ENCODE assay signal across 23 mouse cellular contexts in the genomic region with DNA sequence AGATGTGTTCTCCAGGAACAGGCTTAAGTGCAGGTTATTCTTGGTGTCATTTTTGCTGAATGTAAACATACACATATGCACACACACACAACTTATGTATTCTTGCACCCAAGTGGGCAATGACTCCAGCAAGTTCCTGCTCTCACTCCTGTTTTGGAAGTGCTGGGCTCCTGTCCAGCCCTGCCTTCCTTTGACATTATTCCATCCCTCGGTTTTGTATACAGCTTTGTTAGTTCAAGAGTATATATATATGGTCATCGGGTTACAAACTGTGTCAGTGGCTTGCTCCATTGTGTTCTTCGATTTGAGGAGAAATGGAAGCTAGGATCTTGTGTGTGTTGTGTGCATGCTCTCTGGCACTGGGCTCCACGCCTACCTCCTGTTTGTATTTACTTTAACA. TPM values are rescaled to one million over a fixed set of nuclear protein-coding genes. Genes with fewer than 3 reads are reported as not detected.
DNase-seq lines count a peak whose midpoint lies in the region; ATAC-seq and TF ChIP-seq lines count a peak whose summit lies in the region.
"Had no signal": no experiment of that assay in that cellular context is flagged by ENCODE, and none has a peak within 500 bp of the region (broad histone marks: within the 10 kb centered on the region; RNA-seq: fewer than 3 reads in every experiment).

No protein-coding gene starts in this region.

- no peak for TF ChIP-seq POLR2A in liver, adult 2 months (IDR thresholded peaks at IDR 0.05; ENCODE audit: extremely low read depth, insufficient read depth, low read length)

- no peak for TF ChIP-seq EP300 in liver, embryonic 14.5 days (IDR thresholded peaks at IDR 0.05; ENCODE audit: low read depth)

- H3K9me3 ChIP-seq in intestine, embryonic 15.5 days: no peaks in the 10 kb centered on the region
- no peaks in the 10 kb centered on the region for H3K9me3 ChIP-seq in liver, embryonic 14.5 days (ENCODE audit: control insufficient read depth, low read length)
- no peaks in the 10 kb centered on the region for H3K9me3 ChIP-seq in heart, embryonic 10.5 days
- no peaks in the 10 kb centered on the region for H3K9me3 ChIP-seq in midbrain, embryonic 13.5 days
- H3K9me3 ChIP-seq: embryonic facial prominence, embryonic 15.5 days; forebrain, embryonic 10.5 days; heart, embryonic 12.5 days; hindbrain, embryonic 15.5 days had no signal

- no peak for TF ChIP-seq CTCF in liver, adult 2 months (IDR thresholded peaks at IDR 0.05; ENCODE audit: low read depth, low read length)
- no peak for TF ChIP-seq CTCF in liver, embryonic 14.5 days (IDR thresholded peaks at IDR 0.05; ENCODE audit: low read depth)

- H3K9ac ChIP-seq in liver, adult 2 months (ENCODE audit: low read depth, low read length): no peak overlapping the region
- no peak overlapping the region for H3K9ac ChIP-seq in intestine, embryonic 15.5 days
- H3K9ac ChIP-seq in liver, embryonic 14.5 days (replicated peaks): no peak overlapping the region
- H3K9ac ChIP-seq in midbrain, embryonic 13.5 days (replicated peaks): no peak overlapping the region
- H3K9ac ChIP-seq: embryonic facial prominence, embryonic 15.5 days; heart, embryonic 12.5 days; hindbrain, embryonic 15.5 days had no signal

- H3K4me3 ChIP-seq in liver, adult 2 months (ENCODE audit: insufficient read depth, low read depth, low read length): no peak overlapping the region
- H3K4me3 ChIP-seq in intestine, embryonic 15.5 days (replicated peaks): no peak overlapping the region
- no peak overlapping the region for H3K4me3 ChIP-seq in liver, embryonic 14.5 days (ENCODE audit: insufficient read depth in 1 of 2, low read depth in 2 of 2, low read length in 2 of 2)
- H3K4me3 ChIP-seq in heart, embryonic 10.5 days: no peak overlapping the region
- H3K4me3 ChIP-seq in midbrain, embryonic 13.5 days (replicated peaks): no peak overlapping the region
- H3K4me3 ChIP-seq: embryonic facial prominence, embryonic 15.5 days; erythroblast, embryonic 14.5 days; forebrain, embryonic 10.5 days; heart, embryonic 12.5 days; hindbrain, embryonic 15.5 days had no signal

- peaks cover 2% of the 10 kb centered on the region for H3K36me3 ChIP-seq in liver, adult 2 months (ENCODE audit: control insufficient read depth, insufficient read depth, low read length)
- no peaks in the 10 kb centered on the region for H3K36me3 ChIP-seq in intestine, embryonic 15.5 days
- no peaks in the 10 kb centered on the region for H3K36me3 ChIP-seq in liver, embryonic 14.5 days (replicated peaks; ENCODE audit: control insufficient read depth, insufficient read depth, low read depth)
- H3K36me3 ChIP-seq in heart, embryonic 10.5 days: no peaks in the 10 kb centered on the region
- no peaks in the 10 kb centered on the region for H3K36me3 ChIP-seq in midbrain, embryonic 13.5 days
- H3K36me3 ChIP-seq: embryonic facial prominence, embryonic 15.5 days; forebrain, embryonic 10.5 days; heart, embryonic 12.5 days; hindbrain, embryonic 15.5 days had no signal

- H3K79me2 ChIP-seq in liver, adult 2 months (ENCODE audit: control insufficient read depth, insufficient read depth, low read length): no peaks in the 10 kb centered on the region

- DNase-seq in liver, adult 2 months (ENCODE audit: extremely low read depth, low read depth, low spot score): no peak
- no peak for DNase-seq in liver
- no peak for DNase-seq in liver, embryonic 14.5 days (ENCODE audit: low read depth in 3 of 3, low spot score in 3 of 3)
- DNase-seq in heart, embryonic 10.5 days (ENCODE audit: low spot score): no peak
- no peak for DNase-seq in thymus, postnatal 10 days (ENCODE audit: low spot score in 2 of 2)
- DNase-seq: adrenal gland, adult 8-10 months; adrenal gland, postnatal 36 days; cerebellum, adult 2 months; cerebellum, postnatal 10 days; gastrocnemius, postnatal 36 days; heart, adult 18-20 months; heart, postnatal 36 days had no signal

- ATAC-seq in intestine, embryonic 15.5 days: peak; percentile 34
- peak; percentile 17; the same call in 1 of the 2 replicates for ATAC-seq in liver, embryonic 14.5 days (ENCODE audit: insufficient read depth)
- no peak for ATAC-seq in midbrain, embryonic 13.5 days
- ATAC-seq: forebrain, embryonic 14.5 days had no signal

- H3K27me3 ChIP-seq in liver, adult 2 months (ENCODE audit: control insufficient read depth, insufficient read depth, low read length): no peaks in the 10 kb centered on the region
- no peaks in the 10 kb centered on the region for H3K27me3 ChIP-seq in intestine, embryonic 15.5 days (replicated peaks)
- H3K27me3 ChIP-seq in liver, embryonic 14.5 days (ENCODE audit: control insufficient read depth, insufficient read depth, low read length): no peaks in the 10 kb centered on the region
- H3K27me3 ChIP-seq in heart, embryonic 10.5 days (ENCODE audit: insufficient read depth, poor library complexity, severe bottlenecking): no peaks in the 10 kb centered on the region
- no peaks in the 10 kb centered on the region for H3K27me3 ChIP-seq in midbrain, embryonic 13.5 days
- H3K27me3 ChIP-seq: embryonic facial prominence, embryonic 15.5 days; heart, embryonic 12.5 days; hindbrain, embryonic 15.5 days had no signal

- 25% methylated on average over 4 of the region's 4 CpGs for WGBS in liver, adult 2 months
- WGBS in intestine, embryonic 15.5 days: 73% methylated on average over 4 of the region's 4 CpGs
- WGBS in liver, embryonic 14.5 days (ENCODE audit: insufficient replicate concordance): 51% methylated on average over 4 of the region's 4 CpGs
- WGBS in heart, embryonic 10.5 days: 84% methylated on average over 4 of the region's 4 CpGs
- WGBS in midbrain, embryonic 13.5 days: 90% methylated on average over 4 of the region's 4 CpGs

- H3K4me1 ChIP-seq in liver, adult 2 months (ENCODE audit: control insufficient read depth, insufficient read depth, low read length): peaks cover 25% of the 10 kb centered on the region
- H3K4me1 ChIP-seq in intestine, embryonic 15.5 days (replicated peaks): no peaks in the 10 kb centered on the region
- peaks cover 0 to 12% of the 10 kb centered on the region in 2 experiments; a peak in 2 of 4 replicates for H3K4me1 ChIP-seq in liver, embryonic 14.5 days (replicated peaks; ENCODE audit: control insufficient read depth in 2 of 2, insufficient read depth in 2 of 2, low read length in 1 of 2)
- H3K4me1 ChIP-seq in heart, embryonic 10.5 days: no peaks in the 10 kb centered on the region
- no peaks in the 10 kb centered on the region for H3K4me1 ChIP-seq in midbrain, embryonic 13.5 days (replicated peaks)
- H3K4me1 ChIP-seq: embryonic facial prominence, embryonic 15.5 days; forebrain, embryonic 10.5 days; heart, embryonic 12.5 days; hindbrain, embryonic 15.5 days had no signal

- H3K4me2 ChIP-seq in intestine, embryonic 15.5 days (replicated peaks): no peak overlapping the region
- no peak overlapping the region for H3K4me2 ChIP-seq in liver, embryonic 14.5 days (ENCODE audit: low read depth)
- H3K4me2 ChIP-seq in midbrain, embryonic 13.5 days (replicated peaks): no peak overlapping the region
- H3K4me2 ChIP-seq: embryonic facial prominence, embryonic 15.5 days; heart, embryonic 12.5 days; hindbrain, embryonic 15.5 days had no signal

- H3K27ac ChIP-seq in liver, adult 2 months (replicated peaks; ENCODE audit: insufficient read depth, low read depth, low read length): peak overlapping the region; percentile 74
- H3K27ac ChIP-seq in intestine, embryonic 15.5 days: no peak overlapping the region
- no peak overlapping the region for H3K27ac ChIP-seq in liver, embryonic 14.5 days
- no peak overlapping the region for H3K27ac ChIP-seq in heart, embryonic 10.5 days
- H3K27ac ChIP-seq in midbrain, embryonic 13.5 days: no peak overlapping the region
- H3K27ac ChIP-seq: embryonic facial prominence, embryonic 15.5 days; forebrain, embryonic 10.5 days; hindbrain, embryonic 15.5 days had no signal

RNA-seq across cellular contexts. Expression of gene Amdhd1, which starts 21.6 kb away (rescaled TPM):
- 185 and 255 TPM in 2 replicates for total RNA-seq in liver, adult 2 months (2014; rRNA removed)
- 204 and 233 TPM in 2 replicates for polyA plus RNA-seq in liver, adult 2 months (2012; rRNA removed)
- 0.85 and 1.2 TPM in 2 replicates for polyA plus RNA-seq in intestine, embryonic 15.5 days (2015; fragmentation: Nextera tagmentation; extraction: Ambion mirVana)
- polyA plus RNA-seq in liver, embryonic 14.5 days (2012; rRNA removed): 4.1 and 5.7 TPM in 2 replicates
- polyA plus RNA-seq in liver, embryonic 14.5 days (2014; fragmentation: Nextera tagmentation; extraction: Ambion mirVana): 9.7 and 10.1 TPM in 2 replicates
- 0.26 and 1.5 TPM in 2 replicates for polyA plus RNA-seq in heart, embryonic 10.5 days (2016; fragmentation: Nextera tagmentation; extraction: Ambion mirVana)
- polyA plus RNA-seq in midbrain, embryonic 13.5 days (2015; fragmentation: Nextera tagmentation; extraction: Ambion mirVana): 0.15 TPM in 2 replicates
- total RNA-seq: gastrocnemius, adult 8-10 months; gastrocnemius, postnatal 36 days; heart, adult 18-20 months; heart, postnatal 36 days had no signal
- polyA plus RNA-seq: cerebellum, adult 2 months; hindbrain, embryonic 11.5 days had no signal

RNA-seq across cellular contexts. Expression of gene Ccdc38, which starts 22.2 kb away (rescaled TPM):
- total RNA-seq in liver, adult 2 months (2014; rRNA removed): 0.07 and 0.28 TPM in 2 replicates
- polyA plus RNA-seq in liver, adult 2 months (2012; rRNA removed): 0.06 and 0.40 TPM in 2 replicates
- 0.29 and 0.33 TPM in 2 replicates for polyA plus RNA-seq in intestine, embryonic 15.5 days (2015; fragmentation: Nextera tagmentation; extraction: Ambion mirVana)
- polyA plus RNA-seq in liver, embryonic 14.5 days (2012; rRNA removed): 0.02 TPM in 1 of 2 replicates, not detected in the other
- polyA plus RNA-seq in liver, embryonic 14.5 days (2014; fragmentation: Nextera tagmentation; extraction: Ambion mirVana): 0.09 and 0.15 TPM in 2 replicates
- polyA plus RNA-seq in heart, embryonic 10.5 days (2016; fragmentation: Nextera tagmentation; extraction: Ambion mirVana): 0.17 and 0.35 TPM in 2 replicates
- polyA plus RNA-seq in midbrain, embryonic 13.5 days (2015; fragmentation: Nextera tagmentation; extraction: Ambion mirVana): 0.46 and 0.57 TPM in 2 replicates
- total RNA-seq: adrenal gland, postnatal 36 days; gastrocnemius, adult 8-10 months; heart, adult 18-20 months; heart, postnatal 36 days had no signal
- polyA plus RNA-seq: erythroblast, embryonic 14.5 days had no signal

RNA-seq across cellular contexts. Expression of gene Hal, which starts 29.6 kb away (rescaled TPM):
- total RNA-seq in liver, adult 2 months (2014; rRNA removed): 293 and 381 TPM in 2 replicates
- polyA plus RNA-seq in liver, adult 2 months (2012; rRNA removed): 284 and 348 TPM in 2 replicates
- 0.52 and 0.84 TPM in 2 replicates for polyA plus RNA-seq in intestine, embryonic 15.5 days (2015; fragmentation: Nextera tagmentation; extraction: Ambion mirVana)
- 1.5 and 2.1 TPM in 2 replicates for polyA plus RNA-seq in liver, embryonic 14.5 days (2012; rRNA removed)
- polyA plus RNA-seq in liver, embryonic 14.5 days (2014; fragmentation: Nextera tagmentation; extraction: Ambion mirVana): 4.7 and 5.6 TPM in 2 replicates
- polyA plus RNA-seq in heart, embryonic 10.5 days (2016; fragmentation: Nextera tagmentation; extraction: Ambion mirVana): 0.05 and 0.33 TPM in 2 replicates
- 0.08 TPM in 1 of 2 replicates, not detected in the other for polyA plus RNA-seq in midbrain, embryonic 13.5 days (2015; fragmentation: Nextera tagmentation; extraction: Ambion mirVana)
- polyA plus RNA-seq: embryonic facial prominence, embryonic 11.5 days; erythroblast, embryonic 14.5 days; forebrain, embryonic 14.5 days; heart, embryonic 12.5 days had no signal

Comparison
In these comparisons a context has a peak if more than half of its experiments do, and no peak if none do; other contexts are left out.
1. RNA of gene Amdhd1, which starts 21.6 kb away (polyA plus RNA-seq): 204 to 233 TPM in liver, adult 2 months; 4.1 to 10.1 TPM in liver, embryonic 14.5 days, 0.26 to 1.5 TPM in heart, embryonic 10.5 days, 0.85 to 1.2 TPM in intestine, embryonic 15.5 days and 0.15 TPM in midbrain, embryonic 13.5 days; every median in the first group is over 10 times any median in the second.
2. RNA of gene Hal, which starts 29.6 kb away (polyA plus RNA-seq): 284 to 348 TPM in liver, adult 2 months; 1.5 to 5.6 TPM in liver, embryonic 14.5 days, 0.52 to 0.84 TPM in intestine, embryonic 15.5 days, 0.05 to 0.33 TPM in heart, embryonic 10.5 days and 0.08 TPM in midbrain, embryonic 13.5 days; every median in the first group is over 10 times any median in the second.